Mouse (Mus musculus): ENCODE measurements around the gene Lrriq1.

Lrriq1 gene

DNA sequence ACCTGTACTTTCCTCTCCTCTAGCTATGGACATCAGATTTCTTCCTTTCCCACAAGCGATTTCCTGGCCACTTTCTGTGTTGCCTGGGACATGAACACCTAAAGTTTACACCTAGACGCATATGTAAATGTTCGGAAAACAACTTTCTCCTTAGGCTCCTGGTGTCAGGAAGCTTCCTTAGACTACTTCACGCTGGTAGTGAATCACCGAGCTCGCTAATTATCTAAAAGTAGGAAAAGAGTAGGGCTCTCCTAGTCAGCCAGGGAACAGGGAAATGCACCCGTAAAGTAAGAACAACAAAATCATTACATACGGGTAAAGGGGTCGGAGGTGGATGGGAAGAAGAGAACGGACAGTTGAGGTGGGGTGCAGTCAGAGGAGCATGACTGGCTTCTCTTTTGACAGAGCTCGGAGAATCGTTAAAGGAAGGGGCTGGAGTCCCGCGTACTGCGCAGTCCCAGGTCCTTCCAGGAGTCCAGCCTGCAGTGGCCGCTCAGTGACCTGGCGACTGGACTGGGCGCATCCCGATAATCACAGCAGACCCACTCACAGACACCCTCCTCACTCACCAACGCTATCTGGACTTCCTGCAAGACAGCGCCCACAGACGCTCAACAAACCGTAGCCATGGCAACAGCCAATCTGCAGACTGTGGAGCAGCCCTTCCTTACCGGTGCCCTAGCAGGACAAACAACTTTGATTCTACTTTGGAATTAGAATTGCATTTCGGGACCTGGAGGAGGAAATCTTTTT is at the start of gene Lrriq1:
Lrriq1 (minus strand) TSS at position 616 of the 753 bp plus-strand sequence.
- peak; percentile 70 for DNase-seq (ENCODE audit: low spot score)

DNA sequence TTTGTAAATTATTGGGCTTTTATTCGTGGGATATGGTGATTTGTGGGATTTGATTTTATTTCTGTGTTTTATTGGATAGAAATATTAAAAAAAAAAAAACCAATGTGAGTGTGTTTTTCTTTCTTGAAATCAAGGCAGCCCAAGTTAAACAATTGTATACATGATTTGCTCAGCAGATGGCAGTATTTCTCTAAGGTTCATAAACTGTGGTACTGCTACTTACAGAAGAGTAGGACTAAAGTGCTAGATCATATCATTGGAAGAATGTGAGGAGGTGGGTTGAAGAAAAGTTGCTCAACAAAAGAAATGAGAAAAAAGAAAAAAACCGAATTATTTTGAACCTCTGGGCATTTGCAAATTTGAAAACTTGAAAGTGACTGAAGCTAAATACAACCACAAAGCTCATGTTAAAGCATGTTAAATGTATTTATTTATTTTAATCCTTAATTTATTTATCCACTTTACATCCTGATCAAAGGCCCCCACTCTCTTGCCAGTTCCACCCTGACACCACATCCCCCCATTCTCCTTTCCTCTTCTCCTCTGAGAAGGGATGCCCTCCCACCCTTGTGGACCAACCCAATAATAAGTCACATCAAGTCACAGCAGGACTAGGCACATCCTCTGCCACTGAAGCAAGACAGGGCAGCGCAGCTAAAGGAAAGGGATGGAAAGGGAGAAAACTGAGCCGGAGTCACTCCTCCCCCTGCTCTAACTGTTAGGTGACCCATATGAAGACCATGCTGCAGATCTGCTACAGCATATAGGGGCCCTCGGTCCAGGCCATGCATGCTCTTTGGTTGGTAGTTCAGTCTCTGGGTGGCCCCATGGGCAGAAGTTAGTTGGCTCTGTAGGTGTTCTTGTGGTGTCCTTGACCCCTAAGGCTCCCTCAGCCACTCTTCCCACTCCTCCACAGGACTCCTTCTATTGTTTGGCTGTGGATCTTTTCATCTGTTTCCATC is 18.0 kb upstream of the Lrriq1 start:
- peak; percentile 35 for DNase-seq (ENCODE audit: low spot score)

DNA sequence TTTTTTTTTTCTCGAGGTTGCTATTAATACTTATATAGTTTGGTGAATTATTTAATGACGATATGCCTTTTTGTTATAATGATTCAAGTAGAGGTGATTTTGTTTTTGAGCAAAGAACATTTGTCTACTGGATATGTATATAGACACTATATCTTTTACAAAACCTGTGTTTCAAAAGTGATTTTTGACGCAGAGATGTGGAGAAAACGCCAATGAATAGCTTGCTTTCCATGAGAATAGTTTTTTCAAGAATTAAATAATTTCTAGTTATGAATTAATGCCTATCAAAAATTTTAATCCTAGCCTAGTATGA is 294 bp upstream of the Lrriq1 start:
- no peak for DNase-seq (ENCODE audit: low spot score)

DNA sequence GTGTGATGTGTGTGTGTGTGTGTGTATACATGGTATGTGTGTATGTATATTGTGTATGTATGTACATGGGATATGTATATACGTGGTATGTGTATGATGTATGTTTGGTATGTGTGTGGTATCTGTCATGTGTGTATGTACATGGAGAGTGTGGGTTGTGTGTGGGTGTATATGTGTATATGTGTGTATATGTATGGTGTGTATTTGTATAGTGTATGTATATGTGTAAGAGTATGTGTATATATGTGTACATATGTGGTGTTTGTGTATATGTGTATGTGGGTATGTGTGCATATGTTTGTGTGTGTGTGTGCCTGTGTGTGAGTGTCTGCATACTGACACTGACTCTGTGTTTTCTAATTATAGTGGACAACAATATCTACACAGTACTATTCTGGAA is 9.5 kb downstream of the Lrriq1 start:
- no peak for DNase-seq (ENCODE audit: low spot score)

DNA sequence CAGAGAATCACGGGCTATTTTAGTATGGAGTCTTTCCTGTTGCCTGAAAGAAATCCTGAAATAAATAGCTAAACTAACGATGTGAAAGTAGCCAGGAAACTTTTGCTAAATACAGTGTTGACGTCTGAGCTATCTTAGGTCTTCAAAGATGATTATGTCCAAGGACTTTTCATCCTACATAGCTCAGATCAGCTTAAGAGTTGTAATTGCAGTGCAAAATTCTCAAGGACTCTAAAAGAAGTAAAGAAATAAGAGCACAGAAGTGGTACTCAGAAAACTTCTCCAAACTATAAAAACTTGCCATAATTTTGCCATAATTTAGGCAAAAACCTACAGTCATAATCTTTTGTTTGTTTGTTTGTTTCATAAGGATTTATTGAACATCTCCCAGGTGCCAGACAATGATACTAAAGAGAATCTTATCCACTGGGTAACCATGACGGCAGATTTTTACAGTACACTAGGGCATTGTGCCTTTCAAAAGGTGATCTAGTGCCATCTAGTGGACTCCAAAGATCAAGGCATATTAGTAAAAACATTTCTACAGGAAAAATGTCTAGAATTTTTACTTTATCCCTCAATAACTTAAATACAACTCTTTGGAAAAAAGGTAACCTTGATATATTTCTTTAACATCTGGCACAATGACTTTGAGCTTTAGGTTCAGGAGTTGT is 41.3 kb downstream of the Lrriq1 start:
- DNase-seq (ENCODE audit: low spot score): peak; percentile 1

DNA sequence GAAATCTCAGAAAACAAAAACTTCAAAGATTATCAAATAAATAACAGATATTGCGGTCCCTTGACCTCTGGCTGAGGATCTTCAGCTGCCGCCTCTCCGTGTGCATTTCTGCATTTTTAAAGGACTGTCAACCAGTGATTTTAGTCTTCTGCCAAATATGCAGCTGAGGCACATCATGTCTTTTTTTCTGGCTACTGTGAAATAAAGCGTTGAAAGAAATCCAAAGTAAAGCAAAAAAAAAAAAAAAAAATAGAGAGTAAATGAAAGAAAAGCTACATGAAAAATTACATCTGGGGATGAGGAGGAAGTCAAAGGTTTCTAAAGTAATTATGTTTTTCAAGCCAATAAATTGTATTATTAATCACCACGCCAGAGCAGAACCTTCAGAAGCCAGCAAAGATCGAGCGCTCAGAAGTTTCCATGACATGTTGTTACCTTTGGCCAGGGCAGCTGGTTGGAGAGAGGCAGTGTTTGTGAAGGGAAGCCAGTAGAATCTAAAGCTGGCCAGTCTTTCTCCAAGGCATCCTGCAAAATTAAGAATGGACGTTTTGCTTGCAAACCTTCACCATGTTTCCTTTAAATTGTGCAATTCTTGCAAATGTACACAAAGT is 90.2 kb downstream of the Lrriq1 start:
- DNase-seq (ENCODE audit: low spot score): no peak

DNA sequence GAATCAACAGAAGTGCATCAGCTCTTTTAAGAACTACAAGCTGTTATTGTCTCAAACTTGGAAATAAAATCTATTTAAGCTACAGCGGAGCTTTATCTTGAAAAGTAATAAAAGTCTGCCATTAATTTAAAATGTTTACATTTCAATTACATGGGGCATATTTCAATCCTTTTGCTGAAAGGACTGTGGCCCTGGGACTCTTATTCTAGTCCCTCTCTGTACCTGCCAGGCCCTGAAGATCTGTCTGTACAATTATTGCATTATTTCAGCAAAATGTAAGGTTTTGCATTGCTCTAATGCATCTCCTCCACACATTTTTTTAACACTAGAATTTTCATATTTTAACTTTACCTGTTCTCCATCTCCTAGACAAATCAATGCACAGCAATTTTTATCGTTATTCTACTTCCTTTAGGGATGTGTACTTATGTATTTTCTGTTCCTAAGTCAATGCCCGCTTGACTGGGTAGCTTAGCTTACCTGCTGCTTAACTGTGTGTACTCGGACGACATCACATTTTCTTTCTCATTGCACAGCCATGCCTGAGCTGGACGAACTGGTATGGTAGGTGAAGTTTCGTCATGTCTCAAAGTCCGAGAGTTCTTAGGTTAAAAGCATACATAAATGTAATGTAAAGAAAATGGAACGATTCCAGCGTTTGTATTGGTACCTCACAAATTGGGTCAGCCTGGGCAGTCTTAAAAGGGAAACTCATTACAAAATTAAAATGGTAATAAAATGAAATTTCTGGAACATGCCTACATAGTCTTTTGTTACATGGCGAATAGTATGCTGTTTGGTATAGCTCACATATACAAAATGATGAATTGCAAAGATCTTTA is 91.0 kb downstream of the Lrriq1 start:
- DNase-seq (ENCODE audit: low spot score): no peak

DNA sequence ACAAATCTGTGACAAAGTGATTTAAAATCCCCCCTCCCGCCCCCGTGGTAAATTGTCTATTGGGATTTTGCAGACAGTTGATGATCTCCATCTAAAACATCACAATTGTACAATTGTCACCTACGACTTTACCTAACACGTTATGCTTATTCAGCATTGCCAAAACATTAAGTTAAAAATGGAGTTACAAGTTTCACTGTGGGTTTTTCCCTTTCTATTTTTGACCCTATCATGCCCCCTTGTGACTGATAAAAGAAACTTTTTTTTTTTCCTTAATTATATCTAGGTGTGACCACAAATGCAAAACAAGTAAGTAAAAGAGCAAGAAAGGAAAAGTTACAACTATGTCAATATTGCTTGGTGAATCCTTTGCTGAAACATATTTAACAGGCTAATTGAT is 93.6 kb downstream of the Lrriq1 start:
- DNase-seq (ENCODE audit: low spot score): no peak

DNA sequence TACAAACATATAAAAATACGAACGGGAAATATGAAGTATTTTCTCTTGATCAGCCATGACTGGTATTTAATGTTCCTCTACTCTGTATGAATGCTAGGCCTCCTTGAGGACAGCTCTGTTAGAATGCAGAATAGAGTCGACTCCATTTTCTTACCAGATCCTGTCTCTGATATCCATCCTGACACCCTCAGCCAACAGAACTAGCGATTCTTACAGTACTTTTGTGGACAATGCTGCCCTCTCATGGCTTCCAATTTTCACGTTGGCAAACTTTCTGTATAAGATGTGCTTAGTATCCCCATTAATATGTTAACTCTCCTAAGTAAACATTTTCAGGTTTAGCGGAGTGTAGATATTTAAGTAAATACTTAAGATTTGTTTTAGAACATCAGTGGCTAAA is 94.6 kb downstream of the Lrriq1 start:
- DNase-seq (ENCODE audit: low spot score): no peak

DNA sequence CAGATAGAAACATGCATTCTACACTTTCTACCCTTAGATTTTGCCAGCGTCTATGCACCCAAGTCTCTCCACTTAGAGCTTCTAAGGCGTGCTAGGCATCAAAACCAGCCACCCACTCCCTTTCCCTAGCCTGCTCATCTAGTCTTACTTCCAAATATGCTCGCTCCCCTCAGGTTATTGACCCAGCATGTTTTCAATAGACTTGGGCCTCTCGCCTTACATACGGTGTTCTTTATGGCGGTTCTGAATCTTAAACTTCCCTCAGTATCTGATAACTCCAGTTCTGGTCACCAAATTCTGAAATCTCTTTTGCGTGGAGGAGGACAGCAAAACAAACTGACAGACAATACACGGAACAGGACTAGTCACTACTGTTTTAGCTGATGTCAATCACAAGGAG is 95.5 kb downstream of the Lrriq1 start:
- DNase-seq (ENCODE audit: low spot score): no peak

DNA sequence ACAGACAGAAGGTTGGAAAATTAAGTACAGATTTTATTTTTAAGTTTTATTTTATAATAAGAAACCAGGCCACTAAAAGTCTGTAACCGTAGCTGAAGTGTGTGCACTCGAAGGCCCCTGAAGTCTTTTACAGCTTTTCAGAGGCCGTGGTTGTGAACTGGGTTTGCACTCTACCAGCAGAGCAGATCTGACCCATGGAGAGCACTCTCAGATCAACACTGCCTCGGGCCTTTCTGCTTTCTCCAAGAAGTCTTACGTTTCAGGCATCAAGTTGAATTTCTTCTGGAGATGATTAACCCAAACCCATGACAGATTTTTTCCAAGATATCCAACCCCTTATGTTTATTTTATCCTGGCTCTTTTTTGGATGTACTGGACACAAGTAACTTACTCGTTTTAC is 121.5 kb downstream of the Lrriq1 start:
- no peak for DNase-seq (ENCODE audit: low spot score)

DNA sequence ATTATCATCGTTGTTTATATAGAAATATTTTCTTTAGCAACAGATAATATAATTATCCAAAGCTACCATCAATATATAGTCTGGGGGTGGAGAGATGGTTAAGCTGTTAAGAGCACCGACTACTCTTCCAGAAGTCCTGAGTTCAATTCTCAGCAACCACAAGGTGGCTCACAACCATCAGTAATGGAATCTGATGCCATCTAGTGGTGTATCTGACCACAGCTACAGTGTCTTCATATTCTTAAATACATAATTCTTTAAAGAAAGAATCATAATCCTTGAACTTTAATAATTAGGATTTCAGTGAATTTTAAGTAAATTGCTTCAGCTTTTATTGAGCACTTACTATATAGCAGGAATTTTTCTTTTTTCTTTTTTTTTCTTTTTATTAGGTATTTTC is 128.0 kb downstream of the Lrriq1 start:
- no peak for DNase-seq (ENCODE audit: low spot score)

DNA sequence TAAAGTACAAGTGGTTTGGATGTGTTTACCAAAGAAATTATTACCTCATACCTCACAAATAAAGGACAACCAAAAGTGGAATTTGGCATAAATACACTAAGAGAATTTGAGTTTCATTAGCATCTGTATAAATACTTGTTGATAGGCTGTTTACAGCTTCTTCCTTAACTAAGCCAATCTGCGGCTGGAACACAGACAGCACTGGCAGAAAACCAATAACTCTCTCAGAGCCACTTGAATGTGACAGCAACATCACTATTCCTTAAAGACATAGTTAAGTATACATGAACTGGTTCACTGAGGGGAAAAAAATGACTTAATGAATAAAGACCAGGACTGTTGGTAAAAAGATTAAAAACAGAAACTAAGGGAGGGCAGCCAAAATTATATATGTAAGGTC is 150.0 kb downstream of the Lrriq1 start:
- no peak for DNase-seq (ENCODE audit: low spot score)

DNA sequence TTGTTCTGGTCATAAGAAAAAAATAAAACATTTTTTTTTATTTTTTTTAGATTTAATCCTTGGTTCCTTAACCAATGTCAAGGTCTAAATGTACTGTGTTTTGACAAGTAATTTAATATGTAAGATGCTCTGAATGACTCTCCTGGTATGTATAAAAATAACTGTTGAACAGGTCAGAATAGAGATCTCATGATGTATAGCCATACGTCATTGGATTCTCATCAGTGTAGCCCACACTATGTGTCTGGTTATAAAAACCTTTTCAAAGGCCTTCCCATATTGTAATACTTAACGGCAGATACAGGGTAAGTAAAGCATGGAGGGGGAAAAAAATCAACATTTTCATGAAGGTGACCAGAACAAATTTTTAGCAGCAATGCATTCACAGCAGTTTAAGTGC is 186.5 kb downstream of the Lrriq1 start:
- no peak for DNase-seq (ENCODE audit: low spot score)

DNA sequence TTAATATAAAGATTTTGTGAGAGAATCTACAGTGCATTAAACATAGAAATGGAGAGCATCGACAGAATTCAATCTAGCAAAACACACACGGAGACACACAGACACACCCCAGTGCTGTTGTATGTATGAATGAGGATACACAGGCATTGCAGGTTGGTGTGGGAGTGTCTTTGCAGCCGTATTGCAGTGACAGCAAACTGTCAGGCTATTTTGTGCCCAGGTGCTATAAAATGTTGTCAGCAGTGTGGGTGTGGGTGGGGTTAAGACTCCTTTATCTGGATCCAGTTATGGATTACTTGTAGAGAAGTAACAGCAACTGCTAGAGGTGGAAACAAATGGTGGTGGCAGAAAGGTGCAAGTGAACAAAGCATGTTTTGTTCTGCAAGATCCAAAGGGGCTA is 189.5 kb downstream of the Lrriq1 start:
- no peak for DNase-seq (ENCODE audit: low spot score)

DNA sequence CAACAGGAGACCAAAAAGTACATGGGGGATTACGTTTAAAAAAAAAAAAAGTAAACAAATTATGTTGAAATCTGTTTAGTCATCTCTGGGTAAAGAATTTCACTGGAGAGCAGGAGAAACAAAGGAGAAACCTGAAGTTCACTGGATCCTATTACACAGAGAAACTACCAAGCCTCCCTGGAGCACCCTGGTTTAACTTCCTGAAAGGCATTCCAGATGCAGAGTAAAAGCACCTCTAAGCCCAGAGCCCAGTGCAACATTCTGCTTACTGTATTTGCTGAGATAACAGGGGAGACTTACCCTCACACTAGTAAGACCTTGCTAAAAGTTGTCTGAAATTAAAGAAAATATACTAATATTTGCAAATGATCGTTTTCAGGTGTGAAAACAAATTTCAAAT is 191.1 kb downstream of the Lrriq1 start:
- DNase-seq (ENCODE audit: low spot score): no peak

DNA sequence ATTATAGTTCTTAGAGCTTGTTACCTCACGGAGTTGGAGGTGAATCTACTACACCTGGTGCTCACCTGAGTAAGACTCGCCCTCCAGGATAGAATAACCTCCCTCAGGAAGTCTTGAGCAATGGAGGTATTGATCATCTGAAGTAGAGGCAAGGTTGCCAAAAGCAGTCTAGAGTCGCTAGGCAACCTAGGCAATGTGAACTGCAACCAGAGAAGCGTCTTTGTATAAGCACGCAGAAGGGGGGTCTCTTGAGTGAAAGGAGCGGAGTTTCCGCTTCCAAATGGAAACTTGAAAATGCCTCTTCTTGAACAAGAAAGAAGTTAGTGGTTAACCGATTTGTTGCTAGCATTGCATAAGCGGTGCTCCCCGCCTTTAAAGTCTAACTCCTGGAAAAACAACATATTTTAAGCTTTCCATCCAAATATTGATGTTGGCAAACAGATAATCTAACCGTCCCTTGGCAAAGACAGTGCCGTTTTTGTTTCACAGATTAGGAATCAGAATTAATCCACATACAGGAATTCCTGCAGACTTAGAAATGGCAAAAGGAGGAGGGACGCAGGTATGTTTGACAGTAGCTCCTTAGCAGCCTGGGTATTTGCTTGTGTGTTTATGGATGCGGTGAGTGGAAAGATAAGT is 201.0 kb downstream of the Lrriq1 start:
- DNase-seq (ENCODE audit: low spot score): no peak

DNA sequence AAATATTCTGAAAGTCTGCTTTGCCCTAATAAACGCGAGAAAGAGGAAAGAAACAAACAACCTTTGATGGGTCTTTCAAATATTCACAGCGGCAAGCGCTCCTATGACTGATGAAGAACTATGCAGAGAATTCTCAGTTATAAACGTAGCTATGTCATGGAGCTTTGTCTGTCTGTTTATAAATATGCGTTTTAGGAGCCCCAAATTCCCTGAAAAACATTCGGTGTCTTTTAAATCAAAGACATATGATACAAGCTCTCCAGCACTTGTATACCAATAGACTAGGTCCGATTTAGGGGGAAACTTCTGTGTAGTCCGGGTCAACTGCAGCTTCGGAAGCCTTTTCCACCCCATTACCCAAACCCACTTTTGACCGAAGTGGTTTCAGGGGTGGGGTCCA is 205.2 kb downstream of the Lrriq1 start:
- no peak for DNase-seq (ENCODE audit: low spot score)

DNA sequence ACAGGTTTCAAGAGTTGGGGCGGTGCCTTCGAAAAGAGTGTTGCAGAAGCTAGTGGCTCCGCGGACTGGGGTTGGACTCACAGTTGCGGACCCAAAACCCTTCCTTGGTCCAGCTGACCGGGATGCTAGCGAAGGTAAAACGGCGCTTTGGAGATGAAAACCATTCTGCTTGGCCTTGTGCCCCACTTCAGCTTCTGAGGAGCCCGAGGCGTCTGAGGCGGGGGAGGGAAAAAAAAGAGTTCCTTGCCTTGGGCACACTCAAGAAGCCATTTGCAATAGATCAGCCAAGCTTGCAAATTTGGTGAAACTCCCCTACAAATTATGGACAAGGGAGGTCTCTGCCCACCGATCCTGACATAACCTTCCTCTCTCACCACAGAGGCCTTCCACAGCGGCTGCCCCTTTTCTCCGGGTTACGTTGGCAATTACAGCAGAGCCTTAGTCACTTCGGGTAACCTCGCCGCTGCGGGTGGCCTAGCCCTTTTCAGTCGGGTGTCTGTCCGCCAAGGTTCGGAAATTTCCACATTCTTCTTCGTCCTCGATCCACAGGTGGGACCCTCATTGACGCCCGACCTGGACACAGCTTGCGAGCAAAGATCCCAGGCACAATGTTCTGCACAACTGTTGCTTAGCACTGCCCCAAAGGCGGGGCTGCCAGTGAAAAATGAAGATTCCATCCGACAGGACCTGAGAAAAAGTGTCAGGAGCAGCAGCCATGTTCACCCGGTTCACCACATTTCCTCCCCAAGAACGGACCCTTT is 206.2 kb downstream of the Lrriq1 start, which contains the start of gene Alx1:
Alx1 (minus strand) TSS at position 486 of the 761 bp plus-strand sequence.
- no peak for DNase-seq (ENCODE audit: low spot score)

DNA sequence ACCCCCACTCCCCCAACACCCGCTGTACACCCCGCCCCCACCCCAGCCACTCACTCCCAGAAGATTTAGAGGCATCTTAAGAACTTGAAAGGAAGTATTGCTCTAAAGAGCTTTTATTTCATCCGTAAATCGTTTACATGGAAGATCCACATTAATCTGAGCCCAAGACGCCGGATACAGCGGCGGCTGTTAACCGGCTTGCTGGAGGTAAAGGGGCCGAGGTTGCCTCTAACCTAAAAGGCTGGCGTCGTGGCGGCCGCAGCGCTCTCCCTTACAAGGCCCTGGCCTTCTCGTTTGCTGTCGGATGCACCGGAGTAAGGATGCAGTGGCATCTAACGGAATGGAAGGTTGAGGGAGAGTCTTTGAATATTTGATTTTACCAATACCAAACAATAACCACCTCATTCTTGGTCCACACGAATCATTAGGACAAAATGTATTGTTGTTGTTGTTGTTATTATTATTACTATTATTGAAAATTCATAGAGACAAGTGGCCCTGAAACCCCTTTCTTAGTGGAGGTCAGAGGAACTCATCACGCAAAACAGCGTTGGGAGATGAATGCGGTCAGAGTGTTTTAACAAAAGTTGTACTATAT is 206.9 kb downstream of the Lrriq1 start:
- no peak for DNase-seq (ENCODE audit: low spot score)
